Mouse (Mus musculus) urinary bladder, postnatal 25 days (tissue): ENCODE measurements around the gene Clk3.
"Not testable (repeated sequence)": the region's sequence is repeated elsewhere in the genome, so short reads cannot be mapped to it uniquely, and the experiment has no call there.

Source experiments
- DNase-seq: peaks from one replicate; pipeline ENCODE4 v3.0.0; 2022; ENCODE audit warnings: low spot score

Clk3 gene

GRCm38 (mm10) chr9:57723315-57723715 is 42.3 kb downstream of the Clk3 start:
- peak; percentile 52 for DNase-seq

DNA sequence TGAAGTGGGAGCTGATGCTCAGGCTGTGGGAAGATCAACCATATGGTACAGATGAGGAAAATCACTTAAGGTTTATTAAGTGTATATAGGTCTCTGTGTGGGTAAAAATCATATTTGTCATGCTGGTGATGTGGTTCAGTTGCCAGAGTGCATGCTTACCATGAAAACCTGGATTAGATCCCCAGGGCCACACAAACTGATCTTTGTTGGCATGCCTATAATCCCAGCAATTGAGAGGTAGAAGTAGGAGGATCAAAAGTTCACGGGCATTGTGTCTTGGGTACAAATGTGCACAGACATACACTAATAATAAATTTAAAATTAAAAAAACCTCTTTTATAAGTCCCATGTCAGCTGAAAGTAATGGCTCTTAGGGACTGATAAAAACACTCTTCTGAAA is 43.3 kb downstream of the Clk3 start:
- no peak for DNase-seq

DNA sequence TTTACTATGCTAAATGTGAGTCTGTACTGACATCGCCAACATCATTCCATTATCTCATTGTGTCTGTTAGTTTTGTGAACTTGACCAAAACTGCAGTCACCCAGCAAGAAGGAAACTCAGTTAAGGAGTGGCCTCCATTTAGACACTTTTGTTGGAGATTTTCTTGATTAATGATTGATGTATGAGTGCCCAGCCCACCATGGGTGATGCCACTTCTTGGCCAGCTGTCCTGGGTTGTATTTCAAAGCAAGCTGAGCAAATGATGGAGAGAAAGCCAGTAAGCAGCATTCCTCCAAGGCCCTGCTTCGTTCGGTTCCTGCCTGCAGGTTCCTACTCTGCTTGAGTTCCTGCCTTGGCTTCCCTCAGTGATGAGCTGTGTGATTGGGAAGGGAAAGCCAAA is 44.9 kb downstream of the Clk3 start:
- DNase-seq: no peak

- DNase-seq: no peak
These were observed 47.3 kb downstream of the Clk3 start for GRCm38 (mm10) chr9:57718408-57718807.

DNA sequence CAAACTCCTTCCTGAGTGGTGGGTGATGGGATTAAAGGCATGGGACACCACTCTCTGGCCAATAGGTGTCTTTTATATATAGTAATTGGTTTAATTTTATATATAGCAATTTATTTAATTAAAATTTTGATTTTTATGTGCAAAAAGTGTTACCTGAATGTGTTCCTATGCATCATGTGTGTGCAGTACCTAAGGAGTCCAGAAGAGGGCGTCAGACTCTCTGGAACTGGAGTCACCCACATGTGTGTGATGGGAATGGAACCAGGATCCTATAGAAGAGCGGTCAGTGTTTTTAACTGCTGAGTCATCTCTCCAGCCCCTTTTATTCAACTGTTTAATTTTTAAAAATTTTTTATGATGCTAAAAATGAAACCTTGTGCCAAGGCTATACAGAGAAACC is 53.5 kb downstream of the Clk3 start:
- DNase-seq: no peak

GRCm38 (mm10) chr9:57710214-57710613 is 55.4 kb downstream of the Clk3 start:
- DNase-seq: not testable (repeated sequence)

DNA sequence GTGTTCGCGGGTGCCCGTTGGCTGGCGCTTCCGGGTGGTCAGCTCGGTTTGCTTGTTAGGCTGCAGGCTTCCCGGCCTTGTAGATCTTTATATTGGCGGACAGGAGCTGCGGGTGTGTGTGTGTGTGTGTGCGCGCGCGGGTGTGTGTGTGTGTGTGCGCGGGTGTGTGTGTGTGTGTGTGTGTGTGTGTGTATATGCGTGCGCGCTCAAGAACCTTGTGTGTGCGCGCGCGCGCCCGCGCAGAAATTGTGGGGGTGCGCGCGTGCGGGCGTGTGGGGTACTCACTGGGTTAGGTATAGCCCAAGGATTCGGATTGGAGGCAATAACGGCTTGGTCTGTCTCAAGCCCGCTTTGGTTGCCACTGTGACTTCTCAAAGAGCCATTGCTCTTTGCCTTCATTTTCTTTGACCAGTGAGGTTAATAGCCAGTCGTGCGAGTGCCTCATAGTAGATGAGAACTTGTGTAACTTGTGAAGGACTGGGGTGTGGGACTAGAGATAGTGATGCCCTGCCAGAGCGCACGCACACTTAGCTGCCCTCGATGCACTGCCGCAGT is 56.9 kb downstream of the Clk3 start:
- DNase-seq: peak; percentile 37

GRCm38 (mm10) chr9:57708068-57708719 is 57.5 kb downstream of the Clk3 start, which contains the start of gene Edc3:
Edc3 (plus strand) TSS chr9:57708540.
- peak; percentile 92 for DNase-seq

DNA sequence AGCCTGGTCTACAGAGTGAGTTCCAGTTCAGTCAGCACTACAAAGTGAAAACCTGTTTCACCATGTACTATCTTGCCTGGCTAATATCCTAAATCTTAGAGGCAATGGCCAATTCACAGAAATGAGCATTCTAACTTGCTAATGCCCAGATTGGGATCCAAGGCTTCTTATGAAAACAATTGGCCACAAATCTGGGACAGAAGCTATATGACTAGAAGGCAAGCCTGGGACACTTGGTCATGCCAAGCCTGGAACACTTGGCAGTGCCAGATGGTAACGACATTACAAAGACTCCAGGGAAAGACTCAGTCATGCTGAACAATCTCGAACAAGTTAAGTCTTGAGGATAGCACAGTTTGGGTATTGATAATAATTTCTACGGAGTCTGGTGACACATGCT is 59.2 kb downstream of the Clk3 start:
- no peak for DNase-seq
